Mouse (Mus musculus) forebrain, embryonic 15.5 days (tissue): Measurements from ENCODE around the gene Rin2. TPM values are rescaled to one million over a fixed set of nuclear protein-coding genes. Genes with fewer than 3 reads are reported as not detected.

ENCODE experiments used
- ATAC-seq: fragments of 200-750 bp; cut with Nextera tagmentation; replicated peaks from 2 replicates; pipeline ENCODE4 v1.8.0; 2017; ENCODE audit warnings: mild to moderate bottlenecking, moderate TSS enrichment, moderate library complexity
- H3K27ac ChIP-seq: fragments of 300-500 bp; sonication (generic); replicated peaks from 2 replicates; pipeline ENCODE4 v1.5.1; 2015; ENCODE audit warnings: mild to moderate bottlenecking, inconsistent platforms
- H3K27me3 ChIP-seq: fragments of 300-500 bp; sonication (generic); 2 replicates; pipeline ENCODE4 v1.6.1; 2015; ENCODE audit warnings: inconsistent platforms
- H3K36me3 ChIP-seq: fragments of 300-500 bp; sonication (generic); 2 replicates; pipeline ENCODE4 v1.6.1; 2015; ENCODE audit warnings: mild to moderate bottlenecking, inconsistent platforms
- H3K4me1 ChIP-seq: fragments of 300-500 bp; sonication (generic); 2 replicates; pipeline ENCODE4 v1.6.1; 2015; ENCODE audit warnings: inconsistent platforms
- H3K4me2 ChIP-seq: fragments of 300-500 bp; sonication (generic); replicated peaks from 2 replicates; pipeline ENCODE4 v1.6.1; 2015; ENCODE audit warnings: mild to moderate bottlenecking, inconsistent platforms
- H3K4me3 ChIP-seq: fragments of 300-500 bp; sonication (generic); 2 replicates; pipeline ENCODE4 v1.5.1; 2015; ENCODE audit warnings: mild to moderate bottlenecking, inconsistent platforms
- H3K9ac ChIP-seq: fragments of 300-500 bp; sonication (generic); replicated peaks from 2 replicates; pipeline ENCODE4 v1.6.1; 2015; ENCODE audit warnings: mild to moderate bottlenecking, inconsistent platforms
- H3K9me3 ChIP-seq: fragments of 300-500 bp; sonication (generic); 2 replicates; pipeline ENCODE4 v1.6.1; 2016; ENCODE audit warnings: inconsistent platforms
- WGBS: fragments of 180-500 bp; shearing (Covaris S2); methylation state at CpG from one replicate; pipeline ENCODE4 v1.1.7; 2015; ENCODE audit warnings: mixed read lengths; 5-methylcytosine and 5-hydroxymethylcytosine counted together
- polyA plus RNA-seq: library from polyadenylated mRNA; unstranded; fragments of >200 nt; fragmentation: Nextera tagmentation; extraction: Ambion mirVana; gene quantifications from 2 replicates; pipeline ENCODE4 v1.2.1, GENCODE M21; 2015

Gene Rin2
- polyA plus RNA-seq, 1 experiment from 2014 or later, result 12.4 TPM

DNA sequence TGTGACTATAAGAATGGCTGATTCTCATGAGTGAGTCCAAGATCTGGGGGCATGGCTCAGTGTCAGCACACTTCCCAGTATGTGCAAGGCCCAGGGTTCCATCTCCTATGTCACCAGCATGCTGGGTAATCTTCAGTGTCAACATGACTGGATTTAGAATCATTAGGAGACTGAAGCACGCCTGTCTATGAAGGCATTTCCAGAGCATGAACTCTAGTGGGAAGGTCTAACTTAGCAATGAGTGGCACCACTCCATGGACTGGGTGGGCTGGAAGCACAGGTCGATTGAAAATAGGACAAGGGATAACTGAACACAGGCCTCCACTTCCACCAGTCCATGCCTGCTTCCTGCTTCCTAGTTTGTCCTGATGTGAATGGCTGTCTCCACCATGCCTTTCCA lies 127.6 kb downstream of the Rin2 start:
- H3K27me3 ChIP-seq, result no peaks in the 10 kb centered on the region
- no peak for ATAC-seq
- H3K36me3 ChIP-seq, result no peaks in the 10 kb centered on the region
- H3K9me3 ChIP-seq, result no peaks in the 10 kb centered on the region; the same call in 1 of the 2 replicates
- 78% methylated on average over 2 of the region's 2 CpGs for WGBS
- no peak overlapping the region for H3K4me2 ChIP-seq
- no peak overlapping the region for H3K27ac ChIP-seq
- no peaks in the 10 kb centered on the region for H3K4me1 ChIP-seq
- H3K9ac ChIP-seq, result no peak overlapping the region
- no peak overlapping the region for H3K4me3 ChIP-seq

DNA sequence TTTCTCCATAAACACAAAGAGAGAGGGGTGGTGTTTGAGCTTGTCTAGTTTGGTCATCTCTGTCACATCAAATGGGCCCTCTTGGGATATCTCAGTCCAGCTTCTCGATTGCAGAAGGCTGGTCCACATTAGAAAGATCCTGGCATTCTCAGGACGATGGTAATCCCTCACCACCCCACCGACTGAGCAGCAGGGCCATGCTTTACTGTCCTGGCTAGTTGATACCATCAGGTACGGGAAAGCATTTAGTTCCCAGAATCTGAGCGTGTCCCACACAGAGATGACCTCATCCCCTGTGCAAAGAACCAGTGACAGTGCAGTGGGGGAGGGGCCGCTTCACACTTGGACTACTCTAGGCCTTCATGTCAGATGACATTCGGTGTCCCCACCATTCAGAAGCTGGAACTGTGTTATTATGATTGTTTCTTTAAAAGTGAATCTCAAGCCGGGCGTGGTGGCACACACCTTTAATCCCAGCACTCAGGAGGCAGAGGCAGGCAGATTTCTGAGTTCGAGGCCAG lies 128.9 kb downstream of the Rin2 start:
- 91% methylated on average over 10 of the region's 10 CpGs for WGBS
- H3K27ac ChIP-seq, result no peak overlapping the region
- no peaks in the 10 kb centered on the region for H3K36me3 ChIP-seq
- no peak for ATAC-seq
- no peak overlapping the region for H3K4me3 ChIP-seq
- no peaks in the 10 kb centered on the region for H3K27me3 ChIP-seq
- H3K4me2 ChIP-seq, result no peak overlapping the region
- no peaks in the 10 kb centered on the region for H3K4me1 ChIP-seq
- no peaks in the 10 kb centered on the region; the same call in 1 of the 2 replicates for H3K9me3 ChIP-seq
- no peak overlapping the region for H3K9ac ChIP-seq

DNA sequence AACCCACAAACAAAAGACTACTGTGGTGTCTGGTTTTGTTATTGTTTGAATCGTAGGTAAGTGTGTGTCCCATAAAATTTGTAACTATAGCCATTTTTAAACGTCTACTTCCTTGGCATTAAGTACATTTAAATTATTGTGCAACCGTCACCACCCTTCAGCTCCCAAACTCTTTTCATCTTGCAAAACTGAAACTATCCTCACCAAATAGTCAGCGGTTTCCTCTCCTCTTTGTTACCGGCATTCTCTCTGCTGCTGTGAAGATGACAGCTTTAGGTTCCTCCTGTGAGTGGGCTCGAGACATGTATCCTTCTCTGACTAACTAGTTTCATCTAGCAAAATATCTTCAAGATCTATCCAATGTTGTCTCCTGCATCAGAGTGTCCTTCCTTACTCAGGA lies 129.5 kb downstream of the Rin2 start:
- Histone ChIP-seq H3K4me2 (no peak overlapping the region), H3K27ac (no peak overlapping the region), H3K36me3 (no peaks in the 10 kb centered on the region), H3K9me3 (no peaks in the 10 kb centered on the region; the same call in 1 of the 2 replicates), H3K27me3 (no peaks in the 10 kb centered on the region), H3K4me3 (no peak overlapping the region), H3K9ac (no peak overlapping the region), H3K4me1 (no peaks in the 10 kb centered on the region)
- no peak for ATAC-seq
- WGBS, result 91% methylated on average over 6 of the region's 6 CpGs

DNA sequence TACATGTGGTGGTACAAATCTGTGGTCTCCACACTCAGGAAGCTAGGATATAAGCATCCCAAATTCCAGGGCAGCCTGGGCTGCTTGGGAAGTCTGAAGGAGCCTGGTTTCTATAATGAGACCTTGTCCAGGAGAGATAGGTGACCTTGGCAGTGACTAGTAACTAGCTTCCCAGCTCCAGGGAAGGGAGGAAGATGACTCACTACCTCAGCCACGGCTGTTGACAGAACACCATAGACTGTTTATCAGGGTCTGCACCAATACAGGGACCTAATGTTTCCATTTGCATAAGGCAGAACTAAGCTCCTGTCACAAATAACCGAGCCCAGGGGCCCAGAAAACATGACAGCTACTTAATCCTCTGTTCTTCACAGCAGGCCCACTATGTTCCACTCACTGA lies 132.3 kb downstream of the Rin2 start:
- WGBS, result 63% methylated on average over 2 of the region's 2 CpGs
- Histone ChIP-seq H3K4me1 (no peaks in the 10 kb centered on the region), H3K36me3 (no peaks in the 10 kb centered on the region), H3K9me3 (no peaks in the 10 kb centered on the region; the same call in 1 of the 2 replicates), H3K4me3 (no peak overlapping the region), H3K27me3 (no peaks in the 10 kb centered on the region), H3K4me2 (no peak overlapping the region), H3K9ac (no peak overlapping the region), H3K27ac (no peak overlapping the region)
- ATAC-seq, result no peak

DNA sequence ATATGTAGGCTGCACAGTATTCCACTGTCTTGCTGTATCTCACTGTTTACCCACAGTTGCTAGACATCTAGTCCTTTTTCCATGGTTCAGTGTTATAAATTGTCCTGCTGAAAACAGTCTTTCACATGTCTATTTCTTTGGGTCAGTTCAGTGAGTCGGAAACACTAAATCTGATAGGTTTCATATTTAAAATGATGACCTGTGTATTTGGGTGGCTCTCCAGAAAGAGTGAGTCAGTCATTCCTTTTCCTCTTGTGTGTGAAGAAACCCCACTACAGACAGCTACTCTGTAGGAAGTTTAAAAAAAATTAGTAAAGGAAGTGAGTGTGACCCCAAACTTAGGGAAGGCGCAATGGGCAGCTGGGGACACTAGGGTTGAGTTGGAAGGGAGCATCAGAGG lies 133.2 kb downstream of the Rin2 start:
- Histone ChIP-seq H3K4me2 (no peak overlapping the region), H3K4me3 (no peak overlapping the region), H3K27me3 (no peaks in the 10 kb centered on the region), H3K27ac (no peak overlapping the region), H3K9me3 (no peaks in the 10 kb centered on the region; the same call in 1 of the 2 replicates), H3K9ac (no peak overlapping the region), H3K4me1 (no peaks in the 10 kb centered on the region), H3K36me3 (no peaks in the 10 kb centered on the region)
- ATAC-seq, result no peak
- WGBS, result 94% methylated on average over 2 of the region's 2 CpGs

DNA sequence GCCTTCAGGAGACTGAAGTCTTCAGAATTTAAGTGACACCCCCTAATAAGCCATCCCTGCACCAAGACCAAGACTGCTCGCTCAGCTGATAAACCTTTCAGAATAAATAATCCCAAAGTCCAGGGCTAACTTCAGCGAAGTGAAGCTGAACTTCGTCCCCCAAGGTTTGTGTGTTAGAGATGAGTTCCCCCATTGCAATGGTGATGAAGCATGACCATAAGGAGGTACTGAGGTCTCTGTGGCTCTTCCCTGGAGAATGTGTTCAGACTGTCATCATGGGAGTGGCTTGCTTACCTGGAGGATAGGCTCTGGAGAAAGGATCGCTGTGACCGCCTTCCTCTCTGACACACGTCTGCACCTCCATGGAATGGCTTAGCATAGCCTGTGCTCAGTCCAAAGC lies 133.7 kb downstream of the Rin2 start:
- Histone ChIP-seq H3K27ac (no peak overlapping the region), H3K4me3 (no peak overlapping the region), H3K36me3 (no peaks in the 10 kb centered on the region), H3K4me2 (no peak overlapping the region), H3K9ac (no peak overlapping the region), H3K4me1 (no peaks in the 10 kb centered on the region), H3K9me3 (no peaks in the 10 kb centered on the region; the same call in 1 of the 2 replicates), H3K27me3 (no peaks in the 10 kb centered on the region)
- no peak for ATAC-seq
- 90% methylated on average over 6 of the region's 6 CpGs for WGBS

DNA sequence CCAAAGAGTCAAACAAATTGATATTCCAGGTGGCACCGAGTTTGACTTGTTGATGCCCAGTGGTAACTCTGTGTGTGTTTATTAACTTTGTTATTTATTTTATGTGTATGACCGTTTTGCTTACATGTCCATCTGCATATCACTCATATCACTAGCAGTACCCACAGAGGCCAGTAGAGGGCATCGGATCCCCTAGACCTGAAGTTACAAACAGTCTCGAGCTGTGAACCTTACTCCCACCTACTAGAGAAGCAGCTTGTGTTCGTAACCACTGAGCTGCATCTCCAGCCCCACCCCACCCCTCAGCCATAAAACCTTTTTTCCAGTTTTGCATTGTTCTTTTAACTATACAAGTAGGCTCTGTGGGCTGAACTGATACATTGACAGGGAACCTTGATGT lies 135.7 kb downstream of the Rin2 start:
- H3K9me3 ChIP-seq, result no peaks in the 10 kb centered on the region; the same call in 1 of the 2 replicates
- no peaks in the 10 kb centered on the region for H3K4me1 ChIP-seq
- 54% methylated on average over 5 of the region's 5 CpGs for WGBS
- H3K36me3 ChIP-seq, result no peaks in the 10 kb centered on the region
- H3K4me2 ChIP-seq, result no peak overlapping the region
- ATAC-seq, result no peak
- H3K9ac ChIP-seq, result no peak overlapping the region
- no peak overlapping the region for H3K4me3 ChIP-seq
- H3K27ac ChIP-seq, result no peak overlapping the region
- no peaks in the 10 kb centered on the region for H3K27me3 ChIP-seq

DNA sequence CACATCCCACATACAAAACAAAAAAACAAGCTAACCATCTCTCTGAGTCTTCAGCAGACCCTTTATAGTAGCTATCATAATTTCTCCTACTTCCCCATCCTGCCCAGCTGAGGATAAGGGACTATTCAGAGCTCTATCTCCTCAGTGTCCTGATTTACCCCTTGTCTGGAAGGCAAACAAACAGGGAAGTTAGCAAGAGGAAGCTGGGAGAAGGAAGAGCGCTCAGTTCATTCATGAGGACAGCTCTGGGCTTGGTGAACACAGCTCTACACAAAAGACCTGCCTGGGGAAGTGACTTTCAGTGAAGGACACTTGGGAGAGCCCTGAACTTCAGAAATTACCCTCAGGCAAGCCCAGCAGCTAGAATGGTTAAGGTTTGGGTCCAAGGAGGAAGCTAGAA lies 137.8 kb downstream of the Rin2 start:
- 80% methylated on average over 1 of the region's 1 CpGs for whole genome bisulfite sequencing
- Histone ChIP-seq H3K27me3 (no peaks in the 10 kb centered on the region), H3K9me3 (peaks cover 6% of the 10 kb centered on the region; the same call in 1 of the 2 replicates), H3K36me3 (no peaks in the 10 kb centered on the region), H3K9ac (no peak overlapping the region), H3K4me3 (no peak overlapping the region), H3K4me2 (no peak overlapping the region), H3K4me1 (no peaks in the 10 kb centered on the region), H3K27ac (no peak overlapping the region)
- no peak for ATAC-seq

DNA sequence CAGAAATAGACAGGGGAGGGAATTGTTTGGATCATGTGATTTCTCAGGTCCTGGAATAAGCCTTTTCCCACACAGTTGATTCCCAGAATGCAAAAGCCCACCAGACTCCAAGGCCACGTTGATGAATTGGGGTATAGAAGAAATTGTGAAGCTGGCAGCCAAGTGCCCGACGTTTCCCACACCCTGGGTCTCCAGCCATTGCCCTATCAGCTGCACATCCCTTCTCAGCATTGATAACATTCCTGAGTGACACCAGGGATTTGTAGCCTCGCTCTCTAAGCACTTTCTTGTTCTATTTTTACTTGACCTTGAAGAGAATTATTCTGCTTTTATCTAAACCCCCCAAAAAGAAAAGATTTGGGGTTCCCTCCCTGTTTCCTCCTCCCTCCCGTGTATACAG lies 142.2 kb downstream of the Rin2 start:
- 73% methylated on average over 5 of the region's 5 CpGs for WGBS
- ATAC-seq, result no peak
- H3K27me3 ChIP-seq, result no peaks in the 10 kb centered on the region
- peaks cover 6% of the 10 kb centered on the region; the same call in 1 of the 2 replicates for H3K9me3 ChIP-seq
- H3K4me2 ChIP-seq, result no peak overlapping the region
- H3K27ac ChIP-seq, result no peak overlapping the region
- H3K9ac ChIP-seq, result no peak overlapping the region
- H3K4me3 ChIP-seq, result no peak overlapping the region
- no peaks in the 10 kb centered on the region for H3K36me3 ChIP-seq
- H3K4me1 ChIP-seq, result no peaks in the 10 kb centered on the region

DNA sequence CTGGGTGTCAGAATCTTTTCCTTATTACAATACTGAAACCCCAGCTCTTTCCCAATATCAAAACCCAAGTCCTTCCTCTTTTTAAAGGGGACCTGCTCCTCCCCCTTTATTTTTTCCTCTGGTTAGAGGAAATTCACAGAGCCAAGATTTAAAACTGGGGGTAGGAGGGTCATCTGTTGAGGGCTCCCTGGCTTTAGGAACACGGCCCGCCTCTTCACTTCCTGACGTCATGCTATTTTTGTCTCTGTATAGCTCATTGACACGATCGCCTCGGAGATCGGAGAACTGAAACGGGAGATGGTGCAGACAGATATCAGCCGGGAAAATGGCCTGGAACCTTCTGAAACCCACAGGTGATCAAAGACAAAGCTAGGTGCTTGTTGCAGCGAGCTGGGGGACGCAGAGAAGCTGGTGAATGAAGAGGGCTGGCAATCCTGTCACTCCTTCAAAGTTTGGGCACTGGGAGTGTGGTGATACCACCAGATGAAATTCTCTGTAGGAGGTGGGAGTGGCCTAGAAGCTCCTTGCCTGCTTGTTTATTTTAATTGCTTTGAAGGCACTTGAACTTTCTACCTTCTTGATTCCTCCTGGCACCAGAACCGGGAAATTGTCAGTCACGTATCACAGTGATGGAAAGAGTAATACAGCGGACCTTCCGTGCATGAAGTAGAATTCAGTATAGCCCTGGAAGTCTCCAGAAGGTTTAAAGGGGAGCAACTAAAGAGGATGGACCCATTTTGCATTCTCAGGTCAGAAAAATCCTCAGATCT lies 147.2 kb downstream of the Rin2 start:
- 91% methylated on average over 15 of the region's 15 CpGs for WGBS
- Histone ChIP-seq H3K36me3 (no peaks in the 10 kb centered on the region), H3K4me3 (no peak overlapping the region), H3K27ac (no peak overlapping the region), H3K27me3 (no peaks in the 10 kb centered on the region), H3K4me1 (no peaks in the 10 kb centered on the region), H3K4me2 (no peak overlapping the region), H3K9ac (no peak overlapping the region), H3K9me3 (no peaks in the 10 kb centered on the region)
- no peak for ATAC-seq

DNA sequence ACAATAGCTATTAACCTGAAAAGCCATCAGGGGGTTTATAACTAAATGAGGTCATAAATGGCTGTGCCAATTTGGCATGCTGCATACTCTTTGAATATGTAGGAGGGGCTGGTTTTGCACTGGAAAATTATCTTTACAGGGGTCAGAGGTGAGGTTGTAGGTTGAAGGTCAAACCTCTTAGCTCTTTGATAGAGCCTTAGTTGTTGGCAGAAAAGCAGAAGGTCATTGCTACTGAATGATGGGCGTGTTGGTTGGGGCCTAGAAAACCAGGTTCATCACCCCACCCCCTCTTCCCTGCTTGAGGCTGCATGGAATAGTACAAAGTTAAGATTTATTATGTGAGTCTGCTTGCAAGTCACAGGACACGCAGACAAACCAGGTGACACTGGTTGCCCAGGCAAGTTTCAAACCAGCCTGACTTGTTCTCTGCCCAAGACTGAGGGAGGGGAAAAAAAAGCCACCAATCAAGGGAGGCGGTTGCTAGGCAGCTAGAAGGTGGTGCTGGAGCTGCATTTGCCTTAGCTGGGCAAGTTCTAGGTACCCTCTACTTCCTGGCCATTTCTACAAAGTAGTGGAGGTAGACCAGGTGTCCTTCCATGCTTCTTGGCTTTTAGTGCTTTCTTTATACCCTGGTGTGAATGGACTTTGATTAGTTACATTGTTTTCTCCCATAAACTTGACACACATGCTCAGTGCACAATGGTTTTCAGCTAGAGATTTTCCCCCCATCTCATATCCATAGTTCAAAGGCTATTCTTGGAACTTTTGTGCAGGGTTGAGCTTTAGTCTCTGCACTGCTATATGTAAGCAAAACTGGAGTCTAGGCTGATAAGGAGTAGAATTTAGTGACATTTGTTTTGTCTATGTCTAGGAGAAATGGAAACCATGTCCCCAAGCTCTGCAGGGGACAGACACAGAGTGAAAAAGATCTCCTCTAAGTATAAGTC lies 148.0 kb downstream of the Rin2 start:
- Histone ChIP-seq H3K4me2 (no peak overlapping the region), H3K4me3 (no peak overlapping the region), H3K27ac (no peak overlapping the region), H3K4me1 (no peaks in the 10 kb centered on the region), H3K9me3 (no peaks in the 10 kb centered on the region), H3K9ac (no peak overlapping the region), H3K27me3 (no peaks in the 10 kb centered on the region), H3K36me3 (no peaks in the 10 kb centered on the region)
- ATAC-seq, result no peak
- WGBS, result 89% methylated on average over 3 of the region's 3 CpGs

DNA sequence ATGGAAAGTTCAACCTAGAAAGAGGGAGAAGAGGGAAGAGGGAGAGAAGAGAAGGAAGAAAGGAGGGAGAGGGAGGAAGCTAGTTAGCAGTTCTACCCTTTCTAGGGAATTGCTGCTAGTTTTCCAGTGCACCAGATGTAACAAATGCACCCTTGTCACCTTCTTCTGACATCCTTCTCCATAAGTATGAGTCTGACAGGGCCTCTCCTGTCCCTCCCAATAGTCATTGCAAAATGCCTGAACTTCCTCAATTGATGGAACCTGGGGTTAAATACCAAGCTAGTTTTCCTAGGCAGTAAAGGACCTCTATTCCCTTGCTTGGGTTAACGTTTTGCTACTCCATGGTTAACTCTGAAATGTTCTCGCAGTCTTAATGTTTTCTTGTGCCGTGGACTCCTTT lies 149.7 kb downstream of the Rin2 start:
- Histone ChIP-seq H3K27ac (no peak overlapping the region), H3K4me2 (no peak overlapping the region), H3K4me1 (no peaks in the 10 kb centered on the region), H3K27me3 (no peaks in the 10 kb centered on the region), H3K36me3 (no peaks in the 10 kb centered on the region), H3K4me3 (no peak overlapping the region), H3K9me3 (no peaks in the 10 kb centered on the region), H3K9ac (no peak overlapping the region)
- no peak for ATAC-seq
- 95% methylated on average over 3 of the region's 3 CpGs for WGBS
